Mouse (Mus musculus): Measurements from ENCODE around the gene Fhl1.

DNA sequence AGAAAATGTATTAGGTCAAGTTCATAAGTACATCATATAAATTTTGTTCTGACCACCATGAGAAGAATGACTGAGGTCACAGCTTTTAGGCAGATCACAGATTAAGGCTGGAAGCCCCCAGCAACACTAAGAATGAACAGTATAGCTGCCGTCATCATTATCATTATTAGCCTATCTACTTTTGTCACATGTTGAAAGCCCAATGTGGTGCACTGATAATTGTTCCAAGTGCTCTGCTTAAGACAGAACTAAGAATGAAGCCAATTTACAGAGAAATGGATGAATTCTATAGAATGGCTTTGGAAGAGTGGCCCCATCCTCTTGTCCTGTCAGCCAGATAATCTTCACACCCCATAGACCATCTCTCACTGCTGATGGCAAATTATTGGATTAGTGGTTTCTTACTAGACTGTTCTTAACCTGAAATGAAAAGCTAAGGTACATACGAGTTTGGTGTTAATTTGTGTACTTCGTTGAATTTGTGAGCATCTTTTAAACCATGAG lies 28.7 kb downstream of the Fhl1 start:
- TF ChIP-seq CTCF (IDR thresholded peaks at IDR 0.05; ENCODE audit: extremely low read depth, insufficient read depth, low read length) = no peak
- no peak for TF ChIP-seq POLR2A (IDR thresholded peaks at IDR 0.05; ENCODE audit: extremely low read depth, insufficient read depth, low read length)
